Mouse (Mus musculus) neutrophil, adult 5-6 weeks (primary cell): Measurements from ENCODE around the gene Wee1. TPM values are rescaled to one million over a fixed set of nuclear protein-coding genes. Genes with fewer than 3 reads are reported as not detected.
"Not testable (repeated sequence)": the region's sequence is repeated elsewhere in the genome, so short reads cannot be mapped to it uniquely, and the experiment has no call there.

ENCODE experiments used
- ATAC-seq: fragments of 151-379, 151-347 bp; 2 replicates; pipeline ENCODE4 v1.8.0; 2017; ENCODE audit warnings: mild to moderate bottlenecking, moderate TSS enrichment; ENCODE audit not compliant: insufficient number of reproducible peaks, poor library complexity, low FRiP score, severe bottlenecking; ENCODE audit errors: extremely low read depth
- total RNA-seq: library from RNA; stranded (forward); fragments of 200-1000 nt; gene quantifications from 2 replicates; pipeline ENCODE4 v1.2.3, GENCODE M21; 2017

Gene Wee1
- total RNA-seq, 1 experiment from 2014 or later: 1.4 TPM

- no peak for ATAC-seq
Measured at GRCm38 (mm10) chr7:110120157-110120784, 1.6 kb upstream of the Wee1 start.

- 0 out of 2 replicates have a peak, but pooled peaks have one; percentile 1 for ATAC-seq
Measured at GRCm38 (mm10) chr7:110121162-110121515, 707 bp upstream of the Wee1 start.

GRCm38 (mm10) chr7:110122289-110122564, 381 bp downstream of the Wee1 start:
- no peak; the same call in 1 of the 2 replicates for ATAC-seq

- ATAC-seq: no peak
Measured at GRCm38 (mm10) chr7:110122565-110123422, 948 bp downstream of the Wee1 start.

GRCm38 (mm10) chr7:110123844-110124555, 2.2 kb downstream of the Wee1 start:
- no peak for ATAC-seq

- no peak for ATAC-seq
Measured at GRCm38 (mm10) chr7:110128566-110128965, 6.7 kb downstream of the Wee1 start.

- not testable (repeated sequence) for ATAC-seq
Measured at GRCm38 (mm10) chr7:110132272-110132671, 10.4 kb downstream of the Wee1 start.

- ATAC-seq: no peak
Measured at GRCm38 (mm10) chr7:110133988-110134387, 12.1 kb downstream of the Wee1 start.

GRCm38 (mm10) chr7:110138538-110138937, 16.7 kb downstream of the Wee1 start:
- ATAC-seq: no peak

GRCm38 (mm10) chr7:110143863-110144262, 22.0 kb downstream of the Wee1 start:
- ATAC-seq: no peak

GRCm38 (mm10) chr7:110152891-110153290, 31.0 kb downstream of the Wee1 start:
- ATAC-seq: peak; percentile 59; the same call in 1 of the 2 replicates

- ATAC-seq: no peak
Measured at GRCm38 (mm10) chr7:110156712-110157260, 34.9 kb downstream of the Wee1 start.

- ATAC-seq: no peak
Measured at GRCm38 (mm10) chr7:110157261-110157910, 35.5 kb downstream of the Wee1 start.

GRCm38 (mm10) chr7:110158073-110158472, 36.2 kb downstream of the Wee1 start:
- no peak for ATAC-seq

GRCm38 (mm10) chr7:110160109-110160508, 38.3 kb downstream of the Wee1 start:
- ATAC-seq: not testable (repeated sequence)

- no peak for ATAC-seq
Measured at GRCm38 (mm10) chr7:110160601-110161000, 38.8 kb downstream of the Wee1 start.

- ATAC-seq: no peak
Measured at GRCm38 (mm10) chr7:110163024-110163423, 41.2 kb downstream of the Wee1 start.

GRCm38 (mm10) chr7:110164103-110164681, 42.3 kb downstream of the Wee1 start:
- ATAC-seq: peak; percentile 60

- peak; percentile 89 for ATAC-seq
Measured at GRCm38 (mm10) chr7:110164712-110165122, 42.9 kb downstream of the Wee1 start.
